Comparison of ENCODE assay signal across 7 mouse cellular contexts in genomic region chr17:47505566-47505965, GRCm38 (mm10). TPM values are rescaled to one million over a fixed set of nuclear protein-coding genes. Genes with fewer than 3 reads are reported as not detected.
DNase-seq lines count a peak whose midpoint lies in the region; ATAC-seq and TF ChIP-seq lines count a peak whose summit lies in the region.

No protein-coding gene starts in this region.

- WGBS in lung, embryonic 15.5 days, result 56% methylated on average over 2 of the region's 2 CpGs
- 73% methylated on average over 2 of the region's 2 CpGs for WGBS in forebrain, embryonic 13.5 days
- WGBS in limb, embryonic 11.5 days, result 84% methylated on average over 2 of the region's 2 CpGs
- 70% methylated on average over 2 of the region's 2 CpGs for WGBS in olfactory bulb, adult 2 months

- no peak for ATAC-seq in lung, embryonic 15.5 days (ENCODE audit: borderline replicate concordance, extremely low read depth, low FRiP score, low TSS enrichment)
- no peak for ATAC-seq in forebrain, embryonic 13.5 days
- ATAC-seq in limb, embryonic 11.5 days (ENCODE audit: insufficient number of reproducible peaks, low FRiP score, low TSS enrichment, low read depth), result no peak

- TF ChIP-seq POLR2A in olfactory bulb, adult 2 months (IDR thresholded peaks at IDR 0.05; ENCODE audit: insufficient read depth, low read depth, low read length), result no peak

- peaks cover under 1% of the 10 kb centered on the region; the same call in 1 of the 2 replicates for H3K36me3 ChIP-seq in lung, embryonic 15.5 days
- H3K36me3 ChIP-seq in forebrain, embryonic 13.5 days (ENCODE audit: poor library complexity, severe bottlenecking), result 0 out of 2 replicates have a peak, but pooled peaks cover under 1% of the 10 kb centered on the region
- no peaks in the 10 kb centered on the region for H3K36me3 ChIP-seq in limb, embryonic 11.5 days (ENCODE audit: control insufficient read depth, insufficient read depth, low read length)

- H3K4me1 ChIP-seq in lung, embryonic 15.5 days, result peaks cover 45% of the 10 kb centered on the region
- H3K4me1 ChIP-seq in forebrain, embryonic 13.5 days, result peaks cover 24% of the 10 kb centered on the region
- H3K4me1 ChIP-seq in limb, embryonic 11.5 days (ENCODE audit: control insufficient read depth, insufficient read depth, low read length), result peaks cover 7% of the 10 kb centered on the region; the same call in 1 of the 2 replicates
- peaks cover 23% of the 10 kb centered on the region for H3K4me1 ChIP-seq in olfactory bulb, adult 2 months (ENCODE audit: control insufficient read depth, insufficient read depth, low read length)

- no peak for DNase-seq in lung, postnatal 4 days
- no peak for DNase-seq in limb, embryonic 11.5 days (ENCODE audit: low spot score)
- DNase-seq in left cerebral cortex, postnatal 25 days (ENCODE audit: low spot score in 2 of 2), result no peak
- DNase-seq in ovary, postnatal 36 days (ENCODE audit: low spot score), result no peak

- peak overlapping the region; percentile 43; the same call in 1 of the 2 replicates for H3K9ac ChIP-seq in lung, embryonic 15.5 days
- H3K9ac ChIP-seq in forebrain, embryonic 13.5 days, result no peak overlapping the region
- no peak overlapping the region for H3K9ac ChIP-seq in limb, embryonic 11.5 days (ENCODE audit: low read length)

- peak overlapping the region; percentile 75 for H3K4me2 ChIP-seq in lung, embryonic 15.5 days
- peak overlapping the region; percentile 61; the same call in 1 of the 2 replicates for H3K4me2 ChIP-seq in forebrain, embryonic 13.5 days
- peak overlapping the region; percentile 62 for H3K4me2 ChIP-seq in limb, embryonic 11.5 days (ENCODE audit: low read depth, severe bottlenecking)

- peak overlapping the region; percentile 76 for H3K27ac ChIP-seq in lung, embryonic 15.5 days
- H3K27ac ChIP-seq in forebrain, embryonic 13.5 days, result no peak overlapping the region
- H3K27ac ChIP-seq in limb, embryonic 11.5 days (replicated peaks; ENCODE audit: low read depth, low read length), result no peak overlapping the region
- no peak overlapping the region for H3K27ac ChIP-seq in olfactory bulb, adult 2 months (ENCODE audit: insufficient read depth, low read depth, low read length)

- intact Hi-C loops in left cerebral cortex, postnatal 25 days (cut with DNase I), result loop anchor here (2.0 kb wide), 1 partner anchor 183 kb away; the partner anchor contains the start of genes Frs3 and Tomm6

- H3K4me3 ChIP-seq in lung, embryonic 15.5 days, result peak overlapping the region; percentile 41
- H3K4me3 ChIP-seq in forebrain, embryonic 13.5 days, result no peak overlapping the region
- H3K4me3 ChIP-seq in limb, embryonic 11.5 days (ENCODE audit: low read depth, low read length), result peak overlapping the region; percentile 32
- H3K4me3 ChIP-seq in olfactory bulb, adult 2 months (ENCODE audit: insufficient read depth, low read depth, low read length), result peak overlapping the region; percentile 39; the same call in 1 of the 2 replicates

- no peaks in the 10 kb centered on the region for H3K27me3 ChIP-seq in lung, embryonic 15.5 days
- H3K27me3 ChIP-seq in forebrain, embryonic 13.5 days, result peaks cover 9% of the 10 kb centered on the region
- H3K27me3 ChIP-seq in limb, embryonic 11.5 days (ENCODE audit: control insufficient read depth, insufficient read depth, low read length), result no peaks in the 10 kb centered on the region

- no peaks in the 10 kb centered on the region for H3K9me3 ChIP-seq in lung, embryonic 15.5 days
- H3K9me3 ChIP-seq in forebrain, embryonic 13.5 days (replicated peaks), result no peaks in the 10 kb centered on the region
- no peaks in the 10 kb centered on the region for H3K9me3 ChIP-seq in limb, embryonic 11.5 days (ENCODE audit: control insufficient read depth, low read length)

- TF ChIP-seq CTCF in olfactory bulb, adult 2 months (IDR thresholded peaks at IDR 0.05; ENCODE audit: insufficient read depth, low read depth, low read length), result no peak

RNA-seq across cellular contexts. Expression of gene Ccnd3, which starts 0.7 kb away (rescaled TPM):
- 286 and 294 TPM in 2 replicates for polyA plus RNA-seq in lung, embryonic 15.5 days (2015; fragmentation: Nextera tagmentation; extraction: Ambion mirVana)
- 67.6 and 75.8 TPM in 2 replicates for polyA plus RNA-seq in forebrain, embryonic 13.5 days (2015; fragmentation: Nextera tagmentation; extraction: Ambion mirVana)
- 345 and 350 TPM in 2 replicates for polyA plus RNA-seq in limb, embryonic 11.5 days (2014; fragmentation: Nextera tagmentation; extraction: Ambion mirVana)
- polyA plus RNA-seq in olfactory bulb, adult 2 months (2012; ENCODE audit: insufficient read depth, insufficient read length, low replicate concordance, missing spikeins), result 292 and 423 TPM in 2 replicates
- 10 to 100 TPM; 31.0 to 31.7 TPM for total RNA-seq in left cerebral cortex, postnatal 25 days (2021)

RNA-seq across cellular contexts. Expression of gene Taf8, which starts 3.5 kb away (rescaled TPM):
- 25.6 and 32.3 TPM in 2 replicates for polyA plus RNA-seq in lung, embryonic 15.5 days (2015; fragmentation: Nextera tagmentation; extraction: Ambion mirVana)
- 26.5 and 31.0 TPM in 2 replicates for polyA plus RNA-seq in forebrain, embryonic 13.5 days (2015; fragmentation: Nextera tagmentation; extraction: Ambion mirVana)
- 30.4 and 33.7 TPM in 2 replicates for polyA plus RNA-seq in limb, embryonic 11.5 days (2014; fragmentation: Nextera tagmentation; extraction: Ambion mirVana)
- not detected in 2 replicates for polyA plus RNA-seq in olfactory bulb, adult 2 months (2012; ENCODE audit: insufficient read depth, insufficient read length, low replicate concordance, missing spikeins)
- 10 to 100 TPM; 16.4 to 16.7 TPM for total RNA-seq in left cerebral cortex, postnatal 25 days (2021)
